Mouse (Mus musculus) 3T3-L1 (cell line): ENCODE measurements around the gene Fanca.
"Not testable (repeated sequence)": the region's sequence is repeated elsewhere in the genome, so short reads cannot be mapped to it uniquely, and the experiment has no call there.

ENCODE experiments used
- DNase-seq: peaks from one replicate; pipeline ENCODE4 v3.0.0-alpha.2; 2015; ENCODE audit warnings: low read depth, low spot score

Fanca gene

DNA sequence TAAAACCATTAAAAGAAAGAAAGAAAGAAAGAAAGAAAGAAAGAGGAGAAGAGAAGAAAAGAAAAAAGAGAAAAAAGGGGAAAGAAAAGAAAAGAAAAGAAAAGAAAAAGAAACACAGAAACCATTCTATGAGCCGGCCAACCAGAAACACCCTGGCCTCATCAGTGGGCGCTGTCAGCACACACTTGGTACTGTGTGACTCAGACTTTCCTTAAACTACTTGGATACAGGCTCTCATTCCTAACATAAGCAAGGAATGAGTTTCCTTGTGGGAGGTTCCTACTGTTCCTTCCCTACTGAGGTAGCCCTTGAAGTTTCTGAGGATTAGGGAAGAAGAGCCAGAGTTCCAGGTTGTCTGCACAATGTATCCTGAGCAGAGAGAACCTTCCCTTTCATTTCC is 12.9 kb upstream of the Fanca start:
- DNase-seq = peak; percentile 94

DNA sequence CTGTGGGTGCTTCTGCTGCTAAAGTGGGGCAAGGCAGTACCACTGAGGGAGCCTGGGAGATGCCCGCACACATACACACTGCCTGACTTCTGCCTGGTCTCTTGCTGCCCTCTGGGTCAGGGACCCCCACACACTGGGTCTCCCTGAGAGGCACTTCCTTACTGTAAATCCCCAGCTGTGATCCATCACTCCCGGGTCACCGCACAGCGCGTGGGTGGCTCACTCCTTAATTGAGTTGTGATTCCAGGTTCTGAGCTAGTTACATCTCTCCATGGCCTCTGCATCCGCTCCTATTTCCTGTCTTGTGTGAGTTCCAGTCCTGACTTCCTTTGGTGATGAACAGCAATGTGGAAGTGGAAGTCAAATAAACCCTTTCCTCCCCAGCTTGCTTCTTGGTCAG is 12.3 kb upstream of the Fanca start:
- DNase-seq = peak; percentile 28

DNA sequence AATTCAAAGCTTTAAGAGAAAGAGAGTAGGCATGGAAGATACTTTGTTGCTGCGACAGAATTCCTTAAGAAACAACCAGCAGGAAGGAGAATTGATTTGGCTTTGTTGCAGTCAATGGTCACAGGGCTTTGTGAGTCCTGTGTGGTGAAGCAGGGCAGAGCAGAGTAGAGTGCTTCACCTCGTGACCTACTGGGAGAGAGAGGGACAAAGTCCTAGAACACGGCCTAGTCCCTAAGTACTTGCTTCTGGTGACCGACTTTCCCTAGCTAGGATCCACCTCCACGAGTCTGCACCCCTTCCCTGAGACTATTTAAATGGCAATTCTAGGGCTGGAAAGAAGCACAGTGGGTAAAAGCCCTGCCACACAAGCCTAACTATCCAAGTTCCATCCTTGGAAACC is 11.6 kb upstream of the Fanca start:
- DNase-seq = no peak

DNA sequence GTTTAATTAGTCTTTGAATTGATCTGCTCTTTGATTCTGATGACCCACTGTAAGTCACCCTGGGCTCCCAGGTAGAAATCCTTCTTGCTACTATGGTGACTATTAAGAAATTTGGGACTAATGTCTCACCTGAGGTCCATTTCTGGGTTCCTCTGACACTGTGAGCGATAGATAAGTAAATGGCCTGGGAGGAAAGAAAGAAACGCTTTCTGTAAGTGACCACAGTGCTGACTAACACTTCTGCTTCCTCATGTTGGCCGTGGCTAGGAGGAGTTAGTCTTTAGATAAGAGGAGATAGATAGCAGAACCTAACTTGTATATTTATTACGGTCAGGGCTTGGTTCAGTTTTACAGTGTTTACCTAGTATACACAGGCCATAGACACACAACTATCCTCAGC is 11.0 kb upstream of the Fanca start:
- DNase-seq = no peak

DNA sequence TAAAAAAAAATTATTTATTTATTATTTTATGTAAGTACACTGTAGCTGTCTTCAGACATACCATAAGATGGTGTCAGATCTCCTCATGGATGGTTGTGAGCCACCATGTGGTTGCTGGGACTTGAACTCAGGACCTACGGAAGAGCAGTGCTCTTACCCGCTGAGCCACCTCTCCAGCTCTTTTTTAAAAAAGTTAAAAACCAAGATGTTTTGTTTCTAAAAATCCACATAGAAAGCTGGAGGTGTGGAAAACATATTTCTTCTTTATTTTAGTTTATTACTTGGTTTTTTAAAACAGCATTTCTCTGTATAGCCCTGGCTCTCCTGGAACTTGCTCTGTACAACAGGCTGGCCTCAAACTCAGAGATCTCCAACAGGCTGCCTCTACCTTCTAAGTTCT is 10.2 kb upstream of the Fanca start:
- no peak for DNase-seq

DNA sequence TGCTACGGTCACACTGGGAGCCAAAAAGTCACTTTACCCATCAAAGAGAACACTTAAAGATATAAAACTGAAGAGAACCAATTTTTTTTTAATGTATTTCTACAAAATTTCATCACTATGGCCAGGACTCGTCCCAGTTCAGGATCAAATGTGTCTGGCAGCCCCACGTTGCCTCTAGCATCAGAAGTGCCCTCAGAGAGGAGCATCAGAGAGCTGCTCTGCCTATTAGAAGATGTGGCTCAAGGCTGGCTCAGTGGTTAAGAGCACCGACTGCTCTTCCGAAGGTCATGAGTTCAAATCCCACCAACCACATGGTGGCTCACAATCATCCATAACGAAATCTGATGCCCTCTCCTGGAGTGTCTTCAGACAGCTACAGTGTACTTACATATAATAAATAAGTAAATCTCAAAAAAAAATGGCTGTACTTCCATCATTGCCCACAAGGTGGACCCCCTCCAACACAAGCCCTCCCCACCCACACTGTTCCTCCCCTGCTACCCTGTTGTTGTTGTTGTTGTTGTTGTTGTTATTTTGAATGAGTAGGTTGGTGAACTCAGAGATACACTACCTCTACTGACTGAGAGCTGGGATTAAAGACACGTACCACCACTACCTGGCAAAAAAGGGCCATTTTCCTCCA is 1.3 kb upstream of the Fanca start:
- DNase-seq = peak; percentile 75

DNA sequence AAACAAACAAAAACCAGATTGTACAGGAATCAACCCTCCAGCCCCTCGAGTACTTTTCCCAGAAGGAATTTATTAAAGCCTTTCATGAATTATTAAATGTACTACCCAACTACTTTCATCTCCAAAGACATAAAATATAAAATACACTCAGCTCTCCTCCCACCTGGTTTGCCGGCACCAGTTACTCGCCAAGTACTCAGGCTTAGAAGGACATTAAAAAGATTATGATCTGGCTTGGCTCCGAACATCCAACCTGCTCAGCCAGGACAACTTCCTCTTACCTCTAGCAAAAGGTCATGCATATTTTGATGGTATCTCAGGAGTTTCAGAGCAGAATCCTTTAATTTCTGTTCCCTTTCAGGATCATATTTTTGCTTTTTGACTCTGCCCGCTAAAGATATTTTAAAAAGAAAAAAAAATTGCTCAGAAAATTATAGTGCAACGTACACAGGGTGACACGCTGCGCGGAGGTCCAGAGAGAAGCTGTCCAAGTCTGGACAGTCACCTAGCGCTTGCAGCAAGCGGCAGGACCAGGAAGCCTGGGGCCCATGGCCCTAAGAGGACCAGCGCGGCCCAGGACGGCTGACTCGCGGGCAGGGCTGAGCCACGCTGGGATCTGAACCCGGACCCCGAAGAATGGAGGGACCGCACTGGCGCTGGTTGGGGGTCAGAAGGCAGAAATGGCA is 452 bp downstream of the Fanca start:
- DNase-seq = no peak

DNA sequence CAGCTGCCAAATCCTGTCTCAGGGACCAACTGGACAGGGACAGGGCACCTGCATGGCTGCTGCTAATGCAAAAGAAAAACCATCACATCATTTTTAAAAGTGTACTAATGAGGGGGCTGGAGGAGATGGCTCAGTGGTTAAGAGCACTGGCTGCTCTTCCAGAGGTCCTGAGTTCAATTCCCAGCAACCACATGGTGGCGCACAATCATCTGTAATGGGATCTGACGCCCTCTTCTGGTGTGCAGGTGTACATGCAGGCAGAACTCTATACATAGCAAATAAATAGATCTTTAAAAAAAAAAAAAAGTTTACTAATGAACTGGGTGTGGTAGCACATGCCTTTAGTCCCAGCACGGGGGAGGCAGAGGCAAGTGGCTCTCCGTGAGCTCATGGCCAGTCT is 9.6 kb downstream of the Fanca start:
- DNase-seq = no peak

DNA sequence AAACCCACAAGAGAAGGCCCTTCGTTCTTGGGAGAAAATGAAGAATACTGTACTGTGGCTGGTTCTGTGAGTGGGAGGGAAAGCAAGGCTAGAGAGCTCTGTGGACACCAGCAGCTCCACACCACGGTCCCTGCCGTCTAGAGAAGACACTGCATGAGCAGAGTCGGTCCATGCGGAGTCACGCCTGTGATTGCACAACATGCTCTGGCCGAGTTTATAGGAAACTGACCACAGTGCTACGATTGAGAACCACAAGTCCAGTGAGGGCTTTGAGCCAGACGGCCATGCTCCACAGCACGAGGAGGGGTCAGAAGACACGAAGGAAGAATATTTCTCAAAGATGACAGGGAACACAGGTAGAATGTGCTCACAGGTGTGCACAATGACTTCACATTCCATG is 20.1 kb downstream of the Fanca start:
- no peak for DNase-seq

DNA sequence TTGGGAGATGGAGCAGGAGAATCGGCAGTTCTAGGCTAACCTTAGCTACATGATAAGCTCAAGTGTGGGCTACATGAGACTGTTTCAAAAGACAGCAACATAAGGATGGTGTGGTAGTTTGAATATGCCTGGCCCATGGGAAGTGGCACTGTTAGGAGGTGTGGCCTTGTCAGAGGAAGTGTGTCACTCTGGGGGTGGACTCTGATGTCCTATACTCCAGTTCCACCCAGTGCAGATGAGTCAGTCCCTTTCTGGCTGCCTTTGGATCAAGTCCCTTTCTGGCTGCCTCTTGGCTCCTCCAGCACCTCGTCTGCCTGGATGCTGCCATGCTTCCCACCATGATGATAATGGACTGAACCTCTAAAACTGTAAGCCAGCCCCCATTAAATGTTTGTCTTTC is 25.6 kb downstream of the Fanca start:
- peak; percentile 73 for DNase-seq

DNA sequence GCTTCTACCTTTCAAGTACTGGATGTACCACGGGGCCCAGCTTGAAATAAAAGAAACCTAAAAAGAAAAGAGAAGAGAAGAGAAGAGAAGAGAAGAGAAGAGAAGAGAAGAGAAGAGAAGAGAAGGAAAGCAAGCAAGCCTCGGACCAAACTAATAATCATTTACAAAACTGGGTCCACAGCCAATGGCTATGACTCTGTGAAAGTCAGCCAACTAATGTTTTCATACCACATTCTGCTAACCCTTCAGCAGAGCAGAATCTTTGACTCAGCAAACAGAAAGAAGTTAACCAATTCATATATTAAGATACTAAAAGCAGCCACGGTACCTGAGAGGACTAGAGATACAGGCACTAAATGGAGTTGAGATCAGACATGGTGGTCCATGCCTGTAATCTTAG is 26.1 kb downstream of the Fanca start:
- DNase-seq = no peak

DNA sequence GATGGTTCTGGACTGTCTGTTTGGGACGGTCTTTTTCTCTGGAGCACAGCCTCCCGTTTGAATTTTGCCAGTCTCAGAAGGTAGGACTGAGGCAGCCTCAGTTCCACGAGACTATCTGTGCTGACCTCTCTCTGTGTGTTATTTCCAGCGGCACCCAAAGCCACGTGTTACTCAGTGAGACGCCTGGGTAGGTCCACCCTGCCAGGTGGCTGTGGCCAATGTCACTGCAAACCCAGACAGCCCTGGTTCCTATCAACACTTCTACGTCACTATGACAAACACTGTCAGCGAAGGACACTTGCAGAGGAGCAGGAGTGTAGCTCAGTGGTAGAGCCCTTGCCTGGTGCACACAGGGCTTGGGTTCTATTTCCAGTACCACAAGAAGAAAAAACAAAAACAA is 26.7 kb downstream of the Fanca start:
- DNase-seq = no peak

DNA sequence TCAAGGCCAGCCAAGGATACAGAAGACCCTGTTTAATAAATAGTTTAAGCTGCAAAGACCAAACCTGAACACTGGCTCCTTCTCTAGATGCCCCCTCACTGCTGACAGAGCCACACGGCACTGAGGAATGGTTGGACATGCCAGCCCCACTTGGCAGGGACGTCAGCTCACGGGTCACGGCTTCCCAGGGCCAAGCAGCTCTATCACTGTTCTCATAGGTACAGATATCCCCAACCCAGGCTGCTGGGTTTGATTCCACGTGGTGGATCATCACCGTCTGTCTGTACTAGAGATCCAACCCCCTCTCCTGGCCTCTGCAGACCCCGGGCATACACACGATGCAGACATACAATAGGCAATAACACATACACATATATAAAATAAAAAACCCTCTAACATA is 27.7 kb downstream of the Fanca start:
- no peak for DNase-seq

DNA sequence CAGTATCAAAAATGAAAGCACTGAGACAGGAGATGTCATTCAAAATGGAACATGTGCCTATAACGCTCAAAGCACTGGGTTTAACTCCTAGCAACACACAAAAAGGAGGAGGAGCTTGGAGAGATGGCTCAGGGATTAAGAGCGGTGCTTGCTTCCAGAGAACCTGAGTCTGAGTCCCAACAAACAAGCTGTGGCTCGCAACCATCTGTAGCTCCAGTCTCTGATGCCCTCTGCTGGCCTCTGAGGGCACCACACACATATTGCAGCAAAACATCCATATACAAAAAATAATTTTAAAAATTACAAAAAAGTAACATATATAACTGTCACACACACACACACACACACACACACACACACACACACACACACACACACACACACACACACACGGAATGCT is 28.2 kb downstream of the Fanca start:
- peak; percentile 72 for DNase-seq

DNA sequence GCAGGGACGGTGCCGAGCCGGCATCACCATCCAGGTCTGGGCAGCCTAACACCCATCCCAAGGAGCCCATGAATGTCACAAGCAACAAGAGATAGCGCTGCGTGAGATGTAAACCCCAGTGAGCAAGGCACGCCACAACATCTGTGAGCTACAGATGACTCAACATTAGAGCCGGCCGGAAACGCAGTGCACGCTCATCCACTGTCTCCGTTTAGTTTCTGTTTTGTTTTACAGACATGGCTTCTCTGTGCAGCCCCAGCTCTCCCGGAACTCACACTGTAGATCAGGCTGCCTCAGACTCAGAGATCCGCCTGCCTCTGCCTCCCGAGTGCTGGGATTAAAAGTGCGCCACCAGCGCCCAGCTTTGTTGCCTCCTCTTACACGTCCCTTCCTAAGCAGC is 31.0 kb downstream of the Fanca start:
- no peak for DNase-seq

DNA sequence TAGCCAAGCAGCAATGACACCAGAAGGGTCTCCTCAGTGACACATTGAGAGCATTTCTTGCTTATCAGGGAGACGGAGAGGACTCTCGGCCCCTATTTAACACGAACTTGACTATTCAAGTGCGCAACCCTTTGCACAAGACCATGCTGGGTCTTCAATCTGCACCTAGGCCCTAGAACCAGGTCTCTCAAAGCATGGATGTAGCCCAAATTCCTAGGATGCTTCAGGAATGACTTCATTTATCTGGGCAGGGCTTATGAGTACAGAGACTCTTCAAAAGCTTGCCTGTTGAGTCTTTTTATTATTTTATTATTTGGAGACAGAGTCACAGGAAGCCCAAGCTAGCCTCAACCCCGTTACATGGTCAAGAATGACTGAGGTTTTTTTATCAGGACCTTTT is 33.9 kb downstream of the Fanca start:
- DNase-seq = peak; percentile 81

DNA sequence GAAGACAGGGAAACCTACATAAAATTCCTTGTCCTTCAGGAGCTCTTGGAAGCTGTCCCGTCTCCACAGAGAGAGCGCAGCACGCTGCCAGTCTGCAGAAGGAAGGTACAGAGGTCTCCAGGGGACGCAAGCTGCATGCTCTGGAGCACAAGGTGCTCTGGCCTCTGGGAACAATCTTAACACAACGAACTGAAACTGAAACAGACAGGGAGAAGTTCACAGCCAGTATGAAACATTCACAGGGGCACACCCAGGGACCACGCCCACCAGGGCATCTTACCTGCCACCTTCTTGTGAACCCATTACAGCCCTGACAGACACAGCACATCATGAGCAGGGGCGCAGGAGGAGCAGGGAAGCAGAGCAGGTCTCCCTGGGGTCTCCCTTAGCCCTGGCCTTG is 34.4 kb downstream of the Fanca start:
- no peak for DNase-seq

DNA sequence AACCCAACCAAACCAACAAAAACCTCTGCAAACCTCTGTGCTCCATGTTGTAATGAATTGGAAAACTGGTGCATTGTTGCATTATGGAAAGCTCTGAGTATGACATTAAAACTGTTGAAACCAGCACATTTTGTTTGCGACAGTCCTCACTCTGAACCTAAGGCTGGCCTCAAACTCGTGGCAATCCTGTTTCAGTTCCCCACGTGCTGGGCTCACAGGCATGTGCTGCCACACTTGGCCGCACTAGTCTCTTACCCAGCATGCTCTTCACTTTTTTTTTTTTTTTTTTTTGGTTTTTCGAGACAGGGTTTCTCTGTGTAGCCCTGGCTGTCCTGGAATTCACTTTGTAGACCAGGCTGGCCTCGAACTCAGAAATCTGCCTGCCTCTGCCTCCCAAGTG is 35.4 kb downstream of the Fanca start:
- not testable (repeated sequence) for DNase-seq

DNA sequence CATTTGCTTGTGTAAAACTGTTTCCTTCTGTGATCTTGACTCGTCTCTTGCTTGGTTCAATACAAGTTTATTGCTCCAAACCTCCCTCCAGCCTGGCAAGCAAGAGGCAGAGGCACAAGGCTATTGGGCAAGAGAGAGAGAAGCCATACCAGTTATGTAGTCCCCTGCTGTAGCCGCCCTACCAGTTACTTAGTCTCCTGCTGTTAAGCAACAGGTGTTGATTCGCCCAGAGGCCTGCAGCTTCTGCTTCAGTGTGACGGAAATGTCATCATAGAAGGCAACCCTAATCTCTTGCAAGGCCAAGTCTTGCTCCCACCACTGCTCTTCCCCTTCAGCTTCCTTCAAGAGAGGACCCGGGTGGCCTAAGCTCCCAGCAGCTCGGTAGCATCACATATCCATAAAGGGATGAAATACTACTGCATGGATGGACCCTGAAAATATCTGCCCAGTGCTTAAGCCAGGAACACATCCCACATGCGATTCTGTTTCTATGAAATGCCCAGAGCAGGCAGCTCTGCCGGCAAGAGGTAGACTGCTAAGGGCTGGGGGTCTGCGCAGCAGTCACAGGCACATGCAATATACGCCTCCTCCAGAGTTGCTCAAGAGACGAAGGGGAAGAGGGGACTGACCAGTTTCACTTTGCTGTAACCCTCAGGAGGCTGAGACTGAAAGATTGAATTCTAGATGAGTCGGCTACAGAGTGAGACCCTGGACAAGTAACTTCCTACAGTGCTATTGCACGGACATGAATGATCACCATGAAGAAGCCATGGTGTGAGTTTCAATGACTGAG is 37.9 kb downstream of the Fanca start:
- no peak for DNase-seq

DNA sequence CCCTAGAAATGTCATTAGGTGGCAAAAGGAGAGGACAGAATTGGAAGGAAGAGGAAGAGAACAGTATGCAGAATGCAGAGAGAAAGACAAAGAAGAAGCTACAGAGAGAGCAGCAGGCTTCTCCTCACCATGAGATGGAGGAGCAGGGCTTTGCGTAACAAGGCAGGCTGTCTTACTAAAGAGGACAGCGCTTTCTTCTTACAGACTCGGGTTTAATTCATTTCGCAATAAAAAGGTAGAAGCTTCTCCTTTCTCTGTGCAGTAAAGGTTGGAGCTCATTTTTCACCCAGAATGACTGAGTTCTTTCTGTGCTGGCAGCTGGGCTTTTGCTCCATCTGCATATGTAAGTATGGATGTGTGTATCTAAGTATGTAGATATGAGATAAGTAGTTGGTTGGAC is 38.5 kb downstream of the Fanca start:
- DNase-seq = no peak

DNA sequence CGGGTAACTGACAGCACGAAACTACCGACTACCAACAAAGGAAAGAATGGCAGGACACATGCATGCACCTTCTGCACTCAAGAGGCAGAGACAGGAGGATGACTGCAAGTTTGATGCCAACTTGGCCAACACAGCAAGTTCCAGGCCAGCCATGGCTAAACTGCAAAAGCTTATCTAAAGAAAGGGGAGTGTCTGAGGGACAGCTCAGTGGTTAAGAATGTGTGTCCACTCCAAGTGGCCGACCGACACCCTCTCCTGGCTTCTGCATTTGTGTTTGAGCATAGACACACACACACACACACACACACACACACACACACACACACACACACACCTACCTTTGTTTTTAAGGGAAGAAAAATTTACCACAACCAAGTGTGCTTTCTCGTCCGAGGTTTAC is 39.9 kb downstream of the Fanca start:
- DNase-seq = peak; percentile 85

DNA sequence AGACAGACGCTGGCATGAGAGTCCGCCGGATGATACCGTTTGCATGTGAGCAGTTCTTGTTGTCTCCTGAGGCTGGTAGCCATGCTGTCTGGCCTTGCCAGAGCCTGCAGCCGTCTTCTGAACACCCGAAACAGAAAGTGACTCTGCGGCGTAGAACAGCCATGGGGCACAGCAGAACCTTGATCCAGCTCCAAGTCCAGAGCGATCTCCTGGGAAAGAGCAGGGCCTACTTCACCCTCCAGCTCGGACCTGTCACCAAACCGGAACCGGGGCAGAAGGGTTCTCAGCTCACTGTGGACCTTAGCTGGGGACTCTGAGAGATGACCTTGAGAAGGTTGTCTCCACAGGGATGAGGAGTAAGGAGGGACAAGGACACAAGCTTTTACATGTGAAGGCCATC is 43.3 kb downstream of the Fanca start:
- no peak for DNase-seq

DNA sequence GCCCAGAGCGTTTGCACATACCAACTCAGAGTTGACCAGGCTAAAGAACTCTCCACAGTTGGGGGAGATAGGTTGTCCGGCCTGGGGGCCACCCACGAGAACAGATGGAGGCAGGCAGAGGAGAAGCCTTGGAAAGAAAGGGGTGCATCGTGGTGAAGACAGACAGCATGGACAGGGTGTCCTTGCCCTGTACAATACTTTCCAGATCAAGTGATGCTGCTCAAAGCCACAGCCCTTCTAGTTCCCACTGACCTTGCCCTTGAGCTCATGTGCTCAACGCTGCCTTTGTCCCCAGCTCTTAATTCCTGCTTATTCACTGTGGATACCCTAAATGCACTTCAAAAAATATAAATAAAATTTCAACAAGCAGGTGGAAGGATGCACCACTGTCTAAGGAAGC is 43.9 kb downstream of the Fanca start:
- no peak for DNase-seq
